Mouse (Mus musculus) spleen, adult 12 weeks (tissue): Measurements from ENCODE around the gene Tcp11l2.

Source experiments
- DNase-seq: peaks from one replicate; pipeline ENCODE4 v3.0.0; 2022; ENCODE audit warnings: low spot score

Tcp11l2 gene

GRCm38 (mm10) chr10:84556120-84556519, 20.3 kb upstream of the Tcp11l2 start:
- no peak for DNase-seq

- no peak for DNase-seq
Measured at GRCm38 (mm10) chr10:84558511-84558910, 17.9 kb upstream of the Tcp11l2 start.

- no peak for DNase-seq
Measured at GRCm38 (mm10) chr10:84559986-84560385, 16.4 kb upstream of the Tcp11l2 start.

DNA sequence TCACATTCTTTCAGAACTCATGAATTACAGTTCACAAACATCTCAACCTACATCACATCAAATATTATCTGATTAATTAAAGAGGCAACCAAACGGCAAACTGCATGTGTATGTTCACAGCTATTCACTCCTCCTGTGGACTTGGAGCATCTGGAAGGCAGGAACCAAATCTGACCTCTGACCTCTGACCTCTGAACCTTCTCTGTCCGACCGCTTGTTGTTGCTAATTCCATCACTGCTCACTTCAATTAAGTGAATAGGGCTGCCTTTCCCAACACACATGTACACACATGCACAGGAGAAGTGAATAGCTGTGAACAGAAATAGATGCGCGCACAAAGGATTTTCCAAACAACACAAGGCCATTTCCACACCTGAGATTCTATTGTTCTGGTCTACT, 14.3 kb upstream of the Tcp11l2 start:
- no peak for DNase-seq

DNA sequence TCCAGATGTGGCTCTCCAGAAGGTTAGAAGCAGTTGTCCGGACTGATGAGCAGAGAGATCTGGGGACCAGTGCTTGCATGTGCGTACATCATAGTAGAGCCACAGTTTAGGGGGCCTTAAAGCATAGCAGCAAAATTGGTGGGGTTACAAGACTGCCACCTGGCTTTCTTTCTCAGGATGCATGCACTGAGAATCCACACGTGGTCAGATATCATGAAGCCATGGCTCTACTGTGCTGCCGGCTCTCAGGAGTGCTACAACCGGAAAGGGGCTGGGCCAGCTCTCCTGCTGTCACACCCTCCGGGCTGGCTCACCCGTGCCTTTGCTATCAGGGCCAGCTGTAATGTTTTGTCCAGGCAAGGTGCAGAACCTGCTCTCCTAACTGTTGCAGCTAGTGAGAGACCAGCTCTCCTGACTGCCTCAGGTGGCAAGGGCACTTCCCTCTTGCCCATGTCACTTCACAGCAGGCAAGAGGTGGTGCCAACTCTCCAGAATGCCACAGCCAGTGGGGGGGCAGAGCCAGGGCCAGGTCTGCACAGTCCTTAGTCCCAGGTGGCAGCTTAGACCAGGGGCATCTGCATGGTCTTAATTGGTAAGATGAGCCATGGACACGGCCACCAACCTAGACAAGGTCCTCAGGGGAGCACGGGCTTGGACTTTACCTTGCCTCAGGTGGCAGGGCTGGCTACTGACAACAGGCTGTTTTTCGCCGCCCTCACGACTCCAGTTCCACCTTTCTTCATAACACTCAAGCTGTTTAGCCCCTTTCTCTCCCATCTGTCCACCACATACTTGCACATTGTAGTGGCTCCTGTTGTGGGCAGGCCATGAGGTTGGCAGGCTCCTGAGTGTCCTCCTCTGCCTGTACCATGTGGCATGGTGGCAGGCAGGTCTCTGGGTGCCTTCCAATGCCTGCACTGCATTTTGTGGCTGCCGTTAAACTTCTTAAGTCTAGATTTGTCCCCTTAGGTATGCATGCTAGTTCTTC, 13.6 kb upstream of the Tcp11l2 start:
- DNase-seq = peak; percentile 32

DNA sequence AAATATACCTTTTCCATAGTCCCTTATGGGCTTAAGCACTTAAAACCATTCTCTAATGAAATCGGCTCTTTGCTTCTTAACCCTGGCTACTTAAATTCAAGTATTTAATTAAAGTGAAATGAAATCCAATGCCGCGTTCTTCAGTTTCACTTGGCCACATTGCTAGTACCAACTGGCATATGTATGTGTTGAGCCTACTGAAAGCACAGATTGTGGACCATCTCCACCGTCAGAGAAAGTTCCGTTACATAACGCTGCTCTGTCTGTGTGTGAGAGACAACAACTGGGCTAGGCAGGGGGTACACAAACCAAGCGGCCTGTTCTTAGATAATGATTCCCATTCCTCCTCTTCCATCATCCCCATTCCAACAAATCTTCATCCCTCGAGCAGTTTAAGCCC, 12.0 kb upstream of the Tcp11l2 start:
- no peak for DNase-seq

DNA sequence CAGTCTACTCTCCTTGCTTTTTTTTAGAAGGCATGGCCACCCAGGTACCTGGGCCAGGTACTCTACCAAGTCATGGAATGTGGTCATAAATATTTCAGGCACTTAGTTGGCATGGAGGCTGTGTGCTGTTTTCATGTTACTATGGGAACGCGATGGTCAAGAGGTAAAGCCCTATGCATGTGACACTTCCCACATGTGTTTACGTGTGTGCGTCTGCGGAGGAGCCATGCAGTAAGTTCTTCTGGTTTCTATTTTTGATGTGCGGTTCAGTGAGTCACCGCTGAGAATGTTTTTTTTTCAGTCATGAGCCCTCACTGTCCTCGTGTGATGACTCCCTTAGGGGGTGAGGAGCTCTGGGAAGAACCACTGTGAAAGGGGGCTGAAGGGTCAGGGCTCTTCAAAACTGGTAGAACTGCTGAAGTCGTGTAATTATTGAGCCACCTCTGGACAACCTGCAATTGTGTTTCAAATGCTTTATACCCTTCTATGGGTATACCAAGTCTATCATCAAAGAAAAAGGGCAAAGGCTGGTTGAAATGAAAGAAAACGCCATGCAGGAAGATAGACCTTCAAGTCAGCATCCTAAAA, 5.3 kb upstream of the Tcp11l2 start:
- no peak for DNase-seq

- DNase-seq = no peak
Measured at GRCm38 (mm10) chr10:84573671-84574420, 2.6 kb upstream of the Tcp11l2 start.

- DNase-seq = no peak
Measured at GRCm38 (mm10) chr10:84576029-84576394, 414 bp upstream of the Tcp11l2 start.

DNA sequence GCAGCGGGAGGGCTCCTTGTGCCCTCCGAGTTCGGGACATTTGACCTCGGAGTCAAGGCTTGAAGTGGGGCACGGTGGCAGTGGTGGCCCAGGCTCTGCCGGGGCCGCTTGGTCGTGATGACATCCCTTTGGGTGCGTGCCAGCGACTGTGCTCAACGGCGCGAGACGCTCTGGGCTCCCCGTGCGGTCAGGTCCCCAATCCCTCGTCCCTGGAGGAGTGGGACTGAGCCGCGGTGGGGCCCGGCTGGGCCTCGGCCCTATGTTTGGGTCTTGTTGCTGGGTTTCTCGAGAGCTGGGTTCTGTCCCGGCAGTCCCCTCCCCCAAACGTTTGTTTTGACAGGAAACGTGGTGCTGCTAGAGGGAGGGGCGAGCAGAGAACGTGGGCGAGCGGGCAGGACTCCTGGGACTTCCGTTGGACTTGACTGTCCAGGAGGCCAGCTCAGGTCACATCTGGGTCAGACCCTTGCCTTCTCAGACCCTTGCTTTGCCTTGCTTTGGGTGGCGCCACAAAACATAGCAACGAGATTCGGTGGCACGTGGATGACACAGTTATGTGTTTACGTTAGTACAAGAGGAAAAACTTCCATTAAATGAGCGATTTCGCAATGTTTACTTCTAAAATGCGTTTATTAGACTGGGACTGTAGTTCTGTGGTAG, 773 bp downstream of the Tcp11l2 start:
- DNase-seq = peak; percentile 70

DNA sequence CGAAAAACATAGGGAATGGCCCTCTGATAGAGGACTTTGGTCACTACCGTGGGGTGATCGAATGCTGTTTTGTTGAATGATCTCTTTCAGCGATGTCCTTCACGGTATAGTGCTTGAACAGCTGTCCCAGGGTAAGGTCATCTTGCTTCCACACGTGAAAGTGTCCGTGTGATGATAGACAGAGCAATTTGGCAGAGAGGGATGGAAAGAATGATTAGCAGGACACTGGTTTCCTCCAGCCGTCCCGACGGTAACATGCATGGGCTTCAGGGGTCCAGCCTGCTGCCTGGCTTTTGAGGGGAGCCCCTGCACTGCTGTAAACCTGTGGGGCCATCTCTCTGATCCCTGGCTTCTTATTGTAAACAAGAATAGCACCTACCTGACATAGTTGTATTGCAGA, 2.3 kb downstream of the Tcp11l2 start:
- no peak for DNase-seq

DNA sequence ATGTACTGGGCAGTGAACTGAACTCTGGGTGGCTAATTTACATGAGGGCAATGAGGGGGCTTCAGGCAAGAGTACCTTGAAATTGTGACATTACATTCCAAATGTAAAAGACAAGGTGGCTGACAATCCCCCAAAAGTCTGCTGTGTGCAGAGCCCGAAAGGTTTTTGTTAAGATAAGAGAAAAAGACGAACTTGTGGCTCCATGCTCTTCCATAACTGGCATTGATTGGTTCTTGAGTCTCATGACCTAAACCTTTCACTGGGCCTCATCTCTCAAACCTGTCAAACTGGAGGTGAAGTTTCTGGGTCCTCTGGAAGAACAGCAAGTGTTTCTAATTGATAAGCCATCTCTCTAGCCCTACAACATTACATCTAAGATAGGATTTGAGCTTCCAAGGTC, 3.1 kb downstream of the Tcp11l2 start:
- DNase-seq = no peak

DNA sequence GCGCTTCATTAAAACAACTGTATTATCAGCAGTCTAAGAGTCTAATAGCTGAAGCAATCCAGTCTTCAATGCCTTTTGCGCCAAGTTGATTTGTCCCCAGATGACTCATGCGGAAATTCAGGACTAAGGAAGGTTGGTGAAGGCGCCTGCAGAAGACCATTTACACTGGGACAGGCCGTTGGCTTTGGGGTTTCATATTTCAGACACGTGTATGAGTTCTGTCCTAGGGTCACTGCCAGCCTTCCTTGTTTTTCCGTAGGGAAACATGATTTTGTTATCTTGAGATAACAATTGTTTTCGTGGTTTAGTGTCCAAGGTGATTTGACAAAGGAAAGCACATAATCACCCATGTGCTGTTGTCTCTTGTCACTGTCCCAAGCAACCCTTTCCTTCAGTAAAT, 4.8 kb downstream of the Tcp11l2 start:
- DNase-seq = no peak

DNA sequence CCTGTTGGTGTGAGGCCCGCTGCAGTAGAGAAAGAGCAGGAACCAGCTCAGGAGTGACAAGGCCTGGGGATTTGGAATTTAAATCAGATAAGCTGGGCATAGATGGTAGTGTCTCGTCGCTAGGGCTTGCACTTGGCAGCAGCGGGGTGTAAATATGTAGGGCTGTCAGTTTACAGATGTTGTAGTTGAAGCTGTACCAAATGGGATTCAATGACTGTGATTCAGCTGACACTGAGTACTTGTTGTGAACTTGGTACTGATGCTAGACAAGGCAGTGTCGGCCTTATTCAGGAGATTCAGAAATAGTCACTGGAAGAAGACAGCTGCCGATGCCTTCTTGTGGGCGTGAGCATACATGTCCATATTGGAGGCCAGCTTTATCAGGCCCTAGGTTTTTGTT, 5.8 kb downstream of the Tcp11l2 start:
- DNase-seq = no peak

GRCm38 (mm10) chr10:84584451-84585293, 8.2 kb downstream of the Tcp11l2 start:
- no peak for DNase-seq

DNA sequence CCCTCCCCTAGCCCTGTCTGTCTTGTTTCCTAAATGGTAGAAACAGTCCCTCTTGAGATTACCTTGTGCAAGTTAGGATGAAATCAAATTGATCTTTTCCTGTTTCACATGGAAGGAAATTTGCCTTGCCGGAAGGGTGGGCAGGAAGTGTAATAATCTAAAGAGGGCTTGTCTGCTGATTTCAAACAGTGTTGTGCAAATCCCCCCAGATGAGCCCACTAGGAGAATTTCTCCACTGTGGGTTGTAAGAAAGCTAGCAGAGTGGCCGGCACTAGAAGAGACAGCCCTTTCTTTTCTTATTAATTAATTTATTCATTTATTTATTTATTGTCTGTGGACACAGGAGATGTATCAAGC, 8.8 kb downstream of the Tcp11l2 start:
- DNase-seq = no peak

- DNase-seq = no peak
Measured at GRCm38 (mm10) chr10:84590956-84591355, 14.5 kb downstream of the Tcp11l2 start.

GRCm38 (mm10) chr10:84591640-84592148, 15.3 kb downstream of the Tcp11l2 start:
- DNase-seq = no peak

DNA sequence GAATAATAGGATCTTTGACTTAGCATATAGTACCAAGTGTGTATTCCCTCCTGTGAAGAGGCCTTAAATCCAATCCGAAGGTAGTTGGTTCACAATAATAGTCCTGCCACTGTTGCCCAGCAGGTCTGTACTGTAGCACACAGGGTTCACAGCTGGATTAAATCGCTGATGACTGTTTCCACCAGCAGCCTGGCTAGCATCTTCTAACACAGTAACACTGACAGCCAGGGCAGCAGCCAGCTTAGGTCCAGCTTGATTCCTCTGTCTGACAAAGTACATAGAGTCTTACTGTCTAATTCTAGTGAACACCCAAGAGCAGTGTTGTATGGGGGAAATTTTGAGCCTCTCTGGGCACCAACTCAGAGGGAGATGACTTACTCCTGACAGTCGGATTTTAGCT, 16.3 kb downstream of the Tcp11l2 start:
- DNase-seq = no peak

GRCm38 (mm10) chr10:84597127-84597785, 20.8 kb downstream of the Tcp11l2 start:
- no peak for DNase-seq

DNA sequence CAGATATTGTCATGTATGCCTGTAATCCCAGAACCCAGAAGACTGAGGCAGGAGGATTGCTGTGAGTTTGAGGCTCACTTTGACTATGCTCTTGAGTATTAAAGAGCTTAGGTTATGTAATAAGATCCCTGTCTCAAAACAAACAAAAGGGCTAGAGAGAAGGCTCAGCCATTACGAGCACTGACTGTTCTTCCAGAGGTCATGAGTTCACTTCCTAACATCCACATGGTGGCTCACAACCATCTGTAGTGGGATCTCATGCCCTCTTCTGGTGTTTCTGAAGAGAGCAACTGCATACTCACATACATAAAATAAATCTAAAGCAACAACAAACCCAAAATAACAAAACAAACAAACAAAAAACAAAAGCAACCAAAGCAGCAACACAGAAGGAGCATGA, 21.7 kb downstream of the Tcp11l2 start:
- no peak for DNase-seq
